Comparison of ENCODE assay signal across 33 mouse cellular contexts in genomic region chr17:66550486-66550885, GRCm38 (mm10). TPM values are rescaled to one million over a fixed set of nuclear protein-coding genes. Genes with fewer than 3 reads are reported as not detected.
DNase-seq lines count a peak whose midpoint lies in the region; ATAC-seq and TF ChIP-seq lines count a peak whose summit lies in the region.
"Had no signal": no experiment of that assay in that cellular context is flagged by ENCODE, and none has a peak within 500 bp of the region (broad histone marks: within the 10 kb centered on the region; RNA-seq: fewer than 3 reads in every experiment).

No protein-coding gene starts in this region.

- no peaks in the 10 kb centered on the region for H3K27me3 ChIP-seq in testis, adult 2 months (ENCODE audit: control insufficient read depth, insufficient read depth, low read length)
- H3K27me3 ChIP-seq in small intestine, adult 2 months (ENCODE audit: control insufficient read depth, insufficient read depth, low read length) = no peaks in the 10 kb centered on the region
- no peaks in the 10 kb centered on the region for H3K27me3 ChIP-seq in kidney, embryonic 15.5 days
- H3K27me3 ChIP-seq: embryonic facial prominence, embryonic 13.5 days; forebrain, embryonic 12.5 days; hindbrain, embryonic 13.5 days; intestine, embryonic 15.5 days had no signal

- H3K36me3 ChIP-seq in testis, adult 2 months (ENCODE audit: control insufficient read depth, insufficient read depth, low read length) = no peaks in the 10 kb centered on the region
- no peaks in the 10 kb centered on the region for H3K36me3 ChIP-seq in ES-E14 (ENCODE audit: control insufficient read depth, insufficient read depth, low read length, poor library complexity, severe bottlenecking)
- H3K36me3 ChIP-seq in small intestine, adult 2 months (ENCODE audit: control insufficient read depth, insufficient read depth, low read length) = peaks cover 19% of the 10 kb centered on the region
- no peaks in the 10 kb centered on the region for H3K36me3 ChIP-seq in kidney, embryonic 15.5 days
- H3K36me3 ChIP-seq: embryonic facial prominence, embryonic 10.5 days; embryonic facial prominence, embryonic 13.5 days; forebrain, embryonic 12.5 days; hindbrain, embryonic 10.5 days; hindbrain, embryonic 13.5 days; intestine, embryonic 15.5 days had no signal

- H3K4me3 ChIP-seq in testis, adult 2 months (ENCODE audit: control insufficient read depth, low read depth, low read length) = no peak overlapping the region
- H3K4me3 ChIP-seq in ES-E14 (ENCODE audit: insufficient read depth in 1 of 2, low read depth in 1 of 2, low read length in 2 of 2, poor library complexity in 1 of 2, severe bottlenecking in 1 of 2) = no peak overlapping the region
- H3K4me3 ChIP-seq in small intestine, adult 2 months (ENCODE audit: low read depth, low read length) = no peak overlapping the region
- no peak overlapping the region for H3K4me3 ChIP-seq in kidney, embryonic 15.5 days (replicated peaks)
- H3K4me3 ChIP-seq: embryonic facial prominence, embryonic 10.5 days; embryonic facial prominence, embryonic 13.5 days; erythroblast, embryonic 14.5 days; forebrain, embryonic 12.5 days; hindbrain, embryonic 10.5 days; hindbrain, embryonic 13.5 days; intestine, embryonic 15.5 days had no signal

- TF ChIP-seq POLR2A in testis, adult 2 months (IDR thresholded peaks at IDR 0.05; ENCODE audit: control insufficient read depth, low read depth, low read length) = no peak
- no peak for TF ChIP-seq POLR2A in small intestine, adult 2 months (IDR thresholded peaks at IDR 0.05; ENCODE audit: low read depth, low read length)

- no peak for DNase-seq in testis, postnatal 10 days (ENCODE audit: low spot score)
- DNase-seq in ES-E14 (ENCODE audit: low read depth, low spot score) = peak; percentile 15
- DNase-seq in cerebellum, postnatal 25 days = no peak
- DNase-seq: adrenal gland, postnatal 10 days; adrenal gland, postnatal 36 days; cerebellum, adult 18-20 months; cerebellum, adult 9-10 months; cerebellum, postnatal 36 days; embryo, embryonic 11 days; gastrocnemius, postnatal 10 days; gastrocnemius, postnatal 36 days had no signal

- in situ Hi-C loops in ES-E14 (cut with MboI; ENCODE audit: low sequenced_read_pairs in 2 of 2, unreplicated experiment in 2 of 2) = no loop called here

- WGBS in small intestine, adult 2 months = 94% methylated on average over 5 of the region's 5 CpGs
- 88% methylated on average over 5 of the region's 5 CpGs for WGBS in kidney, embryonic 15.5 days

- H3K4me2 ChIP-seq in kidney, embryonic 15.5 days = no peak overlapping the region
- H3K4me2 ChIP-seq: embryonic facial prominence, embryonic 13.5 days; forebrain, embryonic 12.5 days; heart, embryonic 11.5 days; hindbrain, embryonic 13.5 days; intestine, embryonic 15.5 days had no signal

- no peak overlapping the region for H3K9ac ChIP-seq in ES-E14 (ENCODE audit: insufficient read depth, low read depth, low read length, poor library complexity, severe bottlenecking)
- H3K9ac ChIP-seq in kidney, embryonic 15.5 days = no peak overlapping the region
- H3K9ac ChIP-seq: embryonic facial prominence, embryonic 13.5 days; forebrain, embryonic 12.5 days; hindbrain, embryonic 13.5 days; intestine, embryonic 15.5 days had no signal

- no peak overlapping the region for H3K27ac ChIP-seq in testis, adult 2 months (ENCODE audit: control insufficient read depth, insufficient read depth, low read depth, low read length)
- no peak overlapping the region for H3K27ac ChIP-seq in ES-E14 (ENCODE audit: insufficient read depth, low read depth, low read length, poor library complexity, severe bottlenecking)
- no peak overlapping the region for H3K27ac ChIP-seq in small intestine, adult 2 months (ENCODE audit: insufficient read depth, low read depth, low read length)
- no peak overlapping the region for H3K27ac ChIP-seq in kidney, embryonic 15.5 days
- H3K27ac ChIP-seq: embryonic facial prominence, embryonic 10.5 days; embryonic facial prominence, embryonic 13.5 days; forebrain, embryonic 12.5 days; hindbrain, embryonic 10.5 days; hindbrain, embryonic 13.5 days; intestine, embryonic 15.5 days had no signal

- ATAC-seq in kidney, embryonic 15.5 days (replicated peaks; ENCODE audit: low FRiP score) = no peak
- ATAC-seq: CD4-positive, CD25-positive, alpha-beta regulatory T cell, adult 4 months; forebrain, embryonic 16.5 days; hindbrain, embryonic 16.5 days; intestine, embryonic 15.5 days had no signal

- TF ChIP-seq CTCF in testis, adult 2 months (IDR thresholded peaks at IDR 0.05; ENCODE audit: control insufficient read depth, insufficient read depth, insufficient replicate concordance, low read depth, low read length) = peak; percentile 43; the same call in 1 of the 2 replicates
- TF ChIP-seq CTCF in small intestine, adult 2 months (IDR thresholded peaks at IDR 0.05; ENCODE audit: extremely low read depth, insufficient read length, insufficient replicate concordance, low read depth, low read length) = peak; percentile 34; the same call in 1 of the 2 replicates

- peaks cover 2% of the 10 kb centered on the region for H3K4me1 ChIP-seq in testis, adult 2 months (ENCODE audit: control insufficient read depth, insufficient read depth, low read length)
- H3K4me1 ChIP-seq in ES-E14 (ENCODE audit: control insufficient read depth in 2 of 2, insufficient read depth in 2 of 2, low read length in 2 of 2, poor library complexity in 1 of 2) = no peaks in the 10 kb centered on the region
- no peaks in the 10 kb centered on the region for H3K4me1 ChIP-seq in small intestine, adult 2 months (ENCODE audit: control insufficient read depth, insufficient read depth, insufficient read length, low read length)
- H3K4me1 ChIP-seq in kidney, embryonic 15.5 days = no peaks in the 10 kb centered on the region
- H3K4me1 ChIP-seq: embryonic facial prominence, embryonic 10.5 days; embryonic facial prominence, embryonic 13.5 days; forebrain, embryonic 12.5 days; hindbrain, embryonic 10.5 days; hindbrain, embryonic 13.5 days; intestine, embryonic 15.5 days had no signal

- no peaks in the 10 kb centered on the region for H3K9me3 ChIP-seq in ES-E14 (ENCODE audit: control insufficient read depth, insufficient read depth, low read depth, low read length)
- H3K9me3 ChIP-seq in kidney, embryonic 15.5 days (replicated peaks) = no peaks in the 10 kb centered on the region
- H3K9me3 ChIP-seq: embryonic facial prominence, embryonic 13.5 days; forebrain, embryonic 12.5 days; hindbrain, embryonic 10.5 days; hindbrain, embryonic 13.5 days; intestine, embryonic 15.5 days had no signal

TF ChIP-seq in ES-E14, 5 proteins besides CTCF, POLR2A, EP300 and RAD21:
- TF ChIP-seq ZNF384 (IDR thresholded peaks at IDR 0.05; ENCODE audit: low read depth, low read length) (no peak), CHD2 (IDR thresholded peaks at IDR 0.05; ENCODE audit: low read depth, low read length) (no peak), HCFC1 (IDR thresholded peaks at IDR 0.05; ENCODE audit: borderline replicate concordance, insufficient read depth, low read length) (no peak), ZC3H11A (IDR thresholded peaks at IDR 0.05; ENCODE audit: borderline replicate concordance, low read depth, low read length) (no peak), MAFK (IDR thresholded peaks at IDR 0.05; ENCODE audit: insufficient read depth, low read depth, low read length) (no peak)

RNA-seq across cellular contexts. Expression of gene Rab12, which starts 31.0 kb away (rescaled TPM):
- polyA plus RNA-seq in testis, adult 2 months (2012; rRNA removed) = 10.0 and 11.3 TPM in 2 replicates
- 20.1 and 22.8 TPM in 2 replicates for total RNA-seq in ES-E14 (2012; rRNA removed)
- 9.3 and 25.7 TPM in 2 replicates for polyA plus RNA-seq in small intestine, adult 2 months (2012; rRNA removed)
- polyA plus RNA-seq in kidney, embryonic 15.5 days (2015; fragmentation: Nextera tagmentation; extraction: Ambion mirVana) = 41.3 and 44.1 TPM in 2 replicates

RNA-seq across cellular contexts. Expression of gene Themis3, which starts 43.9 kb away (rescaled TPM):
- polyA plus RNA-seq in testis, adult 2 months (2012; rRNA removed) = not detected in 2 replicates
- 0.13 and 0.16 TPM in 2 replicates for total RNA-seq in ES-E14 (2012; rRNA removed)
- polyA plus RNA-seq in small intestine, adult 2 months (2012; rRNA removed) = 12.4 and 30.1 TPM in 2 replicates
- polyA plus RNA-seq in kidney, embryonic 15.5 days (2015; fragmentation: Nextera tagmentation; extraction: Ambion mirVana) = 0.05 TPM in 1 of 2 replicates, not detected in the other
- total RNA-seq: adrenal gland, adult 18-20 months; adrenal gland, postnatal 36 days; gastrocnemius, postnatal 10 days; granulocyte monocyte progenitor cell, adult 5-6 weeks; heart, adult 8-10 months; MEL had no signal
- polyA plus RNA-seq: C2C12; CD4-positive, CD25-positive, alpha-beta regulatory T cell, adult 4 months; cortical plate, adult 2 months; embryonic facial prominence, embryonic 10.5 days; erythroblast, embryonic 14.5 days; forebrain, embryonic 12.5 days; forebrain, embryonic 16.5 days; heart, embryonic 11.5 days; heart, embryonic 14.5 days; heart, postnatal 0 days; hindbrain, embryonic 10.5 days; hindbrain, embryonic 13.5 days; hindbrain, embryonic 16.5 days had no signal

Comparison
In these comparisons a context has a peak if more than half of its experiments do, and no peak if none do; other contexts are left out.
1. RNA of gene Themis3, which starts 43.9 kb away (polyA plus RNA-seq): 12.4 to 30.1 TPM in small intestine, adult 2 months; 0.05 TPM in kidney, embryonic 15.5 days and not detected in testis, adult 2 months; every median in the first group is over 10 times any median in the second.